Mouse (Mus musculus) kidney, embryonic 15.5 days (tissue): ENCODE results near the gene Gdf7. TPM values are rescaled to one million over a fixed set of nuclear protein-coding genes. Genes with fewer than 3 reads are reported as not detected.

Source experiments
- ATAC-seq: fragments of 200-750 bp; cut with Nextera tagmentation; replicated peaks from 2 replicates; pipeline ENCODE4 v1.8.0; 2017; ENCODE audit warnings: moderate TSS enrichment; ENCODE audit not compliant: low FRiP score
- H3K27ac ChIP-seq: fragments of 300-500 bp; sonication (generic); 2 replicates; pipeline ENCODE4 v1.5.1; 2015; ENCODE audit warnings: mild to moderate bottlenecking, inconsistent platforms
- H3K27me3 ChIP-seq: fragments of 300-500 bp; sonication (generic); 2 replicates; pipeline ENCODE4 v1.6.1; 2015; ENCODE audit warnings: inconsistent platforms
- H3K36me3 ChIP-seq: fragments of 300-500 bp; sonication (generic); 2 replicates; pipeline ENCODE4 v1.6.1; 2015; ENCODE audit warnings: inconsistent platforms
- H3K4me1 ChIP-seq: fragments of 300-500 bp; sonication (generic); 2 replicates; pipeline ENCODE4 v1.6.1; 2015; ENCODE audit warnings: inconsistent platforms
- H3K4me2 ChIP-seq: fragments of 300-500 bp; sonication (generic); 2 replicates; pipeline ENCODE4 v1.6.1; 2015; ENCODE audit warnings: moderate library complexity, mild to moderate bottlenecking, inconsistent platforms
- H3K4me3 ChIP-seq: fragments of 300-500 bp; sonication (generic); replicated peaks from 2 replicates; pipeline ENCODE4 v1.5.1; 2015; ENCODE audit warnings: mild to moderate bottlenecking, inconsistent platforms
- H3K9ac ChIP-seq: fragments of 300-500 bp; sonication (generic); 2 replicates; pipeline ENCODE4 v1.6.1; 2015; ENCODE audit warnings: mild to moderate bottlenecking, inconsistent platforms
- H3K9me3 ChIP-seq: fragments of 300-500 bp; sonication (generic); replicated peaks from 2 replicates; pipeline ENCODE4 v1.6.1; 2016; ENCODE audit warnings: inconsistent platforms
- WGBS: fragments of 180-500 bp; shearing (Covaris S2); methylation state at CpG from one replicate; pipeline ENCODE4 v1.1.7; 2015; ENCODE audit warnings: mixed read lengths; 5-methylcytosine and 5-hydroxymethylcytosine counted together
- polyA plus RNA-seq: library from polyadenylated mRNA; unstranded; fragments of >200 nt; fragmentation: Nextera tagmentation; extraction: Ambion mirVana; gene quantifications from 2 replicates; pipeline ENCODE4 v1.2.1, GENCODE M21; 2015

Gdf7 gene
- polyA plus RNA-seq, 1 experiment from 2014 or later = 1.2 TPM

GRCm38 (mm10) chr12:8337286-8338060 lies 35.7 kb upstream of the Gdf7 start:
- Histone ChIP-seq H3K36me3 (peaks cover 53% of the 10 kb centered on the region), H3K9me3 (no peaks in the 10 kb centered on the region), H3K4me3 (no peak overlapping the region), H3K4me2 (no peak overlapping the region), H3K9ac (no peak overlapping the region), H3K4me1 (peaks cover 19% of the 10 kb centered on the region), H3K27ac (no peak overlapping the region), H3K27me3 (no peaks in the 10 kb centered on the region)
- ATAC-seq = no peak
- 76% methylated on average over 12 of the region's 12 CpGs for WGBS

DNA sequence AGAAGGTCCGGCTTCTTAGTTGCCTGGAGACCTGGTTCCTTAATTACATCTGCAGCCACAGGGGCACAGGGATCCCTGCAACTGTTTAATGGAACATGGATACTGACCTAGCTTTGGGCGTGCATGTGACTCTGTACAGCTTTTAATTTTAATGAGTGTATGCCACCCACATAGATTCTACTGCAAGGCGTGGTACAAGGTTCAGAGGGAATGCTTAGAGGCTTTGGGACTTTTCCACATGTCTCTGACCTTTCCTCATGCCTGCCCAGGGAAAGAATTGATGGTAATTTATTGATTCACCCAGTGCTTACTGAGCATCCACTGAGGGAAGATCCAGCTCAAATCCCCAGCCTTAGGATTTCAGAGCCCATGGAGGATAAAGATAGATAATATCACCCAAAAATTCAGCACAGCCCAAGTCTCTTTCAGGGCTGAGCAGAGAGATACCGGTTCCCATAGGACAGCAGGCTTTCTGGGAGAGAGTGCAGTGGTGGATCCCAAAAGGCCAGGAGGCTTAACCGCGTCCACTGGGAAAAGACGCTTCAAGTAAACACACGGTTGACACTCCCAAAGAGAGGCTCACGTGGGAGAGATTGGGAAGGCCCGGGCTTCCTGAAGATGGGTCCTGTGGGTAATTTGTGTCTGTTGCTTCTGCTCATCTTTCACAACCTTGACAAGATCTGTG lies 35.0 kb upstream of the Gdf7 start:
- H3K4me2 ChIP-seq = no peak overlapping the region
- 89% methylated on average over 10 of the region's 10 CpGs for WGBS
- no peak for ATAC-seq
- no peak overlapping the region for H3K27ac ChIP-seq
- peaks cover 26% of the 10 kb centered on the region for H3K4me1 ChIP-seq
- no peak overlapping the region for H3K9ac ChIP-seq
- no peaks in the 10 kb centered on the region for H3K27me3 ChIP-seq
- no peak overlapping the region for H3K4me3 ChIP-seq
- H3K36me3 ChIP-seq = peaks cover 46% of the 10 kb centered on the region
- no peaks in the 10 kb centered on the region for H3K9me3 ChIP-seq

- Histone ChIP-seq H3K36me3 (peaks cover 40% of the 10 kb centered on the region), H3K4me2 (no peak overlapping the region), H3K9ac (no peak overlapping the region), H3K4me1 (peaks cover 33% of the 10 kb centered on the region), H3K27me3 (no peaks in the 10 kb centered on the region), H3K27ac (no peak overlapping the region), H3K4me3 (no peak overlapping the region), H3K9me3 (no peaks in the 10 kb centered on the region)
- 93% methylated on average over 2 of the region's 2 CpGs for WGBS
- no peak for ATAC-seq
Measured at GRCm38 (mm10) chr12:8335503-8335902, 33.7 kb upstream of the Gdf7 start.

DNA sequence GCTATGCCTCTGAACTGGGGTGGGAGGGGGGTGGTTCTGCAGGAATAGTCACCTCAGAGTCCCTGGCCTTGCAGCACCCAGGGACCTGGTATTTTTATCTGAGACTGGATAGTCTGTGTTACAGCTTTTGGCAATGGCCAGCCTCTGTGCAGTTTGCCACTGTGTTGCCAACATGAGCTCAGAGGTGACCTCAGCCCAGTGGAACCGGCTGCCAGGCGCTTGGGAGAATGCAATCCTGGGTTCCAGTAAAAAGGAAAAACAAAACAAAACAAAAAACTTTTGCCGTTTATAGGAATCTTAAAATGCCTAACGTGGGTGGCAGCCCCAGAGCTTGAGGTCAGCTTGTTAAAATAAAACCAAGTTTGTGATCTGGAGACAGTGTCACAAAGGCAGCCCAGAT lies 32.5 kb upstream of the Gdf7 start:
- 64% methylated on average over 4 of the region's 4 CpGs for WGBS
- H3K9me3 ChIP-seq = no peaks in the 10 kb centered on the region
- no peak overlapping the region for H3K4me2 ChIP-seq
- H3K27ac ChIP-seq = no peak overlapping the region
- no peak overlapping the region for H3K9ac ChIP-seq
- H3K4me1 ChIP-seq = peaks cover 26% of the 10 kb centered on the region
- no peak for ATAC-seq
- peaks cover 40% of the 10 kb centered on the region for H3K36me3 ChIP-seq
- no peak overlapping the region for H3K4me3 ChIP-seq
- H3K27me3 ChIP-seq = no peaks in the 10 kb centered on the region

GRCm38 (mm10) chr12:8333617-8334016 lies 31.9 kb upstream of the Gdf7 start:
- no peak for ATAC-seq
- Histone ChIP-seq H3K9me3 (no peaks in the 10 kb centered on the region), H3K4me2 (no peak overlapping the region), H3K36me3 (peaks cover 41% of the 10 kb centered on the region), H3K4me3 (no peak overlapping the region), H3K27me3 (no peaks in the 10 kb centered on the region), H3K4me1 (peaks cover 25% of the 10 kb centered on the region), H3K27ac (no peak overlapping the region), H3K9ac (no peak overlapping the region)
- 87% methylated on average over 8 of the region's 8 CpGs for WGBS

- Histone ChIP-seq H3K9ac (no peak overlapping the region), H3K4me1 (peaks cover 24% of the 10 kb centered on the region), H3K4me2 (no peak overlapping the region), H3K27ac (no peak overlapping the region; the same call in 1 of the 2 replicates), H3K36me3 (peaks cover 27% of the 10 kb centered on the region), H3K4me3 (no peak overlapping the region), H3K9me3 (no peaks in the 10 kb centered on the region), H3K27me3 (no peaks in the 10 kb centered on the region)
- WGBS = 31% methylated on average over 5 of the region's 5 CpGs
- ATAC-seq = peak; percentile 30
Measured at GRCm38 (mm10) chr12:8332174-8332542, 30.4 kb upstream of the Gdf7 start.

DNA sequence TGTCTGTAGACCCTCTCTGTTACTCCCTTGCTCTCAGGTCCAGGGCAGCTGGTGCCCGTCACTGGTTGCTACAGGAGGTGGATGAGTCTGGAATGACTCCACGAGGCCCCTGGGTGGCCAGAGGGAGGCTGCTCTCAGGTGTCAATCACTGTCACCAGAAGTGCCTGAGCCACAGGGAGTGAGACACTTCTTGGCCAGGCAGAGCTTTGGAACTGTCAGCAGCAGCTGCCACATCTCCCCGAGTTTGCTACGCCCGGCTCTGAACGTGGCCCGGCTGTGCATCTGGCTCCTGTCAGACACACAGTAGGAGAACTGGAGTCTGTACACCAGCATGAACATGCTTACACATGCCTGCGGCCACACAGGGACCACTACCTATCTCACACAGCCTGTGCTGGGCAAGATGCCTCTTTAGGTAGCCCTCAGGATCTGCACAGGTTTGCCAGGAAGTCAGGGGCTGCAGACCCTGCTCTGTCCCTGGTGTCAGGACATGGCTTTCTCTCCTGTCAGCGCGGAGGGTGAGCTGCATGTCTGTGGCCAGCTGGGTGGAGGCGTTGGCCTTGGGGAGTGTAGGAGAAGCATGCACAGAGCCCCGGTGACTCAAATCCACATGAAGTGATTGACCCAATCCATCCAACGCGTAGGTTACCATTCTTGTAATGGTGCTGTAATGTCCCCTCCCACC lies 29.9 kb upstream of the Gdf7 start:
- Histone ChIP-seq H3K9me3 (no peaks in the 10 kb centered on the region), H3K27me3 (no peaks in the 10 kb centered on the region), H3K4me1 (peaks cover 26% of the 10 kb centered on the region), H3K4me3 (no peak overlapping the region), H3K9ac (no peak overlapping the region), H3K27ac (peak overlapping the region; percentile 5), H3K36me3 (peaks cover 22% of the 10 kb centered on the region; the same call in 1 of the 2 replicates), H3K4me2 (no peak overlapping the region)
- peak; percentile 69 for ATAC-seq
- 37% methylated on average over 14 of the region's 14 CpGs for WGBS

DNA sequence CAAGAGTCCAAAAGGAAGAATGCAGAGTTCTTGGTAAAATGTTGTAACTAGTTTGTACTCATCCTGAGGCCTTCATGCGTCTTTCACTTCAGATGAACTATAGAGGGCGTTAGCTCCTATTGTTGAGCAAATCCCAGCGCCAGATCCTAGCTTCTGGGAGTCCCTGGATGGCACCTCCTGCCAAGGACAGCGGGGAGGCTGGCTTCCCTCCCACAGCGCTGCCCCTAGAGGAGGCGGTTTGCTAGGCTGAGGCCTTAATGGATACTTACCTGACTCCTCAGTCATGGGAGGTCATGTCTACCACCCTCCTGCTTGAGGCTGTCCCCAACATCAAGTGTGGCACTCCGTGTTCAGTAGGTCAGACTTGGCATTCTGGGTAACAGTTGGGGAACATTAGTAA lies 27.5 kb upstream of the Gdf7 start:
- no peak overlapping the region for H3K4me3 ChIP-seq
- no peak for ATAC-seq
- no peak overlapping the region for H3K4me2 ChIP-seq
- WGBS = 93% methylated on average over 7 of the region's 7 CpGs
- no peaks in the 10 kb centered on the region for H3K27me3 ChIP-seq
- H3K9me3 ChIP-seq = no peaks in the 10 kb centered on the region
- no peak overlapping the region for H3K9ac ChIP-seq
- H3K27ac ChIP-seq = no peak overlapping the region
- H3K4me1 ChIP-seq = peaks cover 25% of the 10 kb centered on the region
- H3K36me3 ChIP-seq = peaks cover 24% of the 10 kb centered on the region

GRCm38 (mm10) chr12:8327675-8328053 lies 25.9 kb upstream of the Gdf7 start:
- Histone ChIP-seq H3K4me1 (peaks cover 24% of the 10 kb centered on the region), H3K4me2 (no peak overlapping the region), H3K9me3 (no peaks in the 10 kb centered on the region), H3K36me3 (peaks cover 24% of the 10 kb centered on the region), H3K9ac (no peak overlapping the region), H3K4me3 (no peak overlapping the region), H3K27me3 (no peaks in the 10 kb centered on the region), H3K27ac (no peak overlapping the region)
- WGBS = 68% methylated on average over 1 of the region's 1 CpGs
- ATAC-seq = no peak

- Histone ChIP-seq H3K27ac (no peak overlapping the region), H3K36me3 (peaks cover 30% of the 10 kb centered on the region), H3K27me3 (no peaks in the 10 kb centered on the region), H3K4me2 (no peak overlapping the region), H3K9ac (no peak overlapping the region), H3K9me3 (no peaks in the 10 kb centered on the region), H3K4me3 (no peak overlapping the region), H3K4me1 (peaks cover 21% of the 10 kb centered on the region)
- WGBS = 39% methylated on average over 17 of the region's 17 CpGs
- ATAC-seq = peak; percentile 75
Measured at GRCm38 (mm10) chr12:8326825-8327674, 25.3 kb upstream of the Gdf7 start.

- Histone ChIP-seq H3K9ac (no peak overlapping the region), H3K4me3 (no peak overlapping the region), H3K9me3 (no peaks in the 10 kb centered on the region), H3K27ac (no peak overlapping the region), H3K4me2 (no peak overlapping the region), H3K4me1 (peaks cover 11% of the 10 kb centered on the region), H3K36me3 (peaks cover 39% of the 10 kb centered on the region), H3K27me3 (no peaks in the 10 kb centered on the region)
- WGBS = 93% methylated on average over 17 of the region's 17 CpGs
- no peak for ATAC-seq
Measured at GRCm38 (mm10) chr12:8325943-8326522, 24.3 kb upstream of the Gdf7 start.
